Mouse (Mus musculus): ENCODE measurements around the gene Mok. TPM values are rescaled to one million over a fixed set of nuclear protein-coding genes. Genes with fewer than 3 reads are reported as not detected.

The Mok gene
- polyA plus RNA-seq, 2 experiments from 2014 or later: 0.22 to 0.29 TPM

- ATAC-seq: no peak
These were observed 5.5 kb upstream of the Mok start for GRCm38 (mm10) chr12:110846191-110846765.

- ATAC-seq: no peak
These were observed 4.6 kb upstream of the Mok start for GRCm38 (mm10) chr12:110845131-110845880.

GRCm38 (mm10) chr12:110844227-110845130 is 3.7 kb upstream of the Mok start:
- no peak for ATAC-seq

GRCm38 (mm10) chr12:110843194-110844048 is 2.7 kb upstream of the Mok start:
- ATAC-seq: peak; percentile 64

GRCm38 (mm10) chr12:110841731-110842493 is 1.2 kb upstream of the Mok start:
- ATAC-seq: no peak

GRCm38 (mm10) chr12:110837850-110838249 is 2.9 kb downstream of the Mok start:
- ATAC-seq: no peak

GRCm38 (mm10) chr12:110837192-110837841 is 3.4 kb downstream of the Mok start:
- no peak for ATAC-seq

- ATAC-seq: no peak
These were observed 4.0 kb downstream of the Mok start for GRCm38 (mm10) chr12:110836729-110837128.

- ATAC-seq: no peak
These were observed 5.6 kb downstream of the Mok start for GRCm38 (mm10) chr12:110835182-110835581.

GRCm38 (mm10) chr12:110830293-110831024 is 10.3 kb downstream of the Mok start:
- ATAC-seq: no peak

GRCm38 (mm10) chr12:110828908-110829307 is 11.8 kb downstream of the Mok start:
- ATAC-seq: no peak

- ATAC-seq: no peak
These were observed 18.4 kb downstream of the Mok start for GRCm38 (mm10) chr12:110822366-110822765.

- no peak for ATAC-seq
These were observed 19.0 kb downstream of the Mok start for GRCm38 (mm10) chr12:110821787-110822186.

- no peak for ATAC-seq
These were observed 21.4 kb downstream of the Mok start for GRCm38 (mm10) chr12:110819367-110819766.

GRCm38 (mm10) chr12:110816833-110817232 is 23.9 kb downstream of the Mok start:
- ATAC-seq: no peak

- no peak for ATAC-seq
These were observed 25.8 kb downstream of the Mok start for GRCm38 (mm10) chr12:110814924-110815323.

GRCm38 (mm10) chr12:110813624-110814023 is 27.1 kb downstream of the Mok start:
- ATAC-seq: no peak

- no peak for ATAC-seq
These were observed 27.6 kb downstream of the Mok start for GRCm38 (mm10) chr12:110813132-110813531.

GRCm38 (mm10) chr12:110808848-110809247 is 31.9 kb downstream of the Mok start:
- ATAC-seq: no peak

GRCm38 (mm10) chr12:110808430-110808829 is 32.3 kb downstream of the Mok start:
- ATAC-seq: no peak
